In the genomic region with DNA sequence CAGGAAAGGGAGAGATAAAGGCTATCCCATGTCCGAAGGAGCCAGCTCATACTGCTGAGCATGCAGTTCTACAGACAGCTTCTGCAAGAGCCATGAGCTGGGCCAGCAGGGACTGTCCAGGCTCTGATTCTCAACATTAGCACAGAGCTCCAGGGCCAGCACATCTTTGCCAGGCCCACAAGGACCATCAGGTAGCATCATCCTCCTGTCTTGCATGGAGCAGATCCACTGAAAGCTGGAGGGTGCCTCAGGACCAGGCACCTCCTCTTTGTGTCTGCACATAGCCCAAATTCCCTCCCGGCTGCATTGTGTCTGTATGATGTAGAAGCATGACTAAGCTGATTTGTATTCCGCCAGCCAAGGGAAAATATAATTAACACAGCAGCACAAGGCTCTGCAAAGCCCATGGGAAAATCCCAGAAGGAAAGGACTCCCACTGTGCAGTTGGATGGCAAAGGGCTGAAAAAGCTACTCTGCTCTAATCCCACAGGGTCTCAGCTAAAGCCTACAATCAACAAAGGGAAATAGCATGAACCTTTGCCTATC, we compare ENCODE assay signal across 8 mouse cellular contexts.
DNase-seq lines count a peak whose midpoint lies in the region; ATAC-seq and TF ChIP-seq lines count a peak whose summit lies in the region.

No protein-coding gene starts in this region.

- TF ChIP-seq EP300 in liver, postnatal 0 days (IDR thresholded peaks at IDR 0.05; ENCODE audit: low read depth), result no peak

- peak; percentile 88 for ATAC-seq in midbrain, embryonic 12.5 days (ENCODE audit: low FRiP score, low read depth)
- ATAC-seq in liver, embryonic 11.5 days (replicated peaks; ENCODE audit: low FRiP score), result no peak
- ATAC-seq in liver, postnatal 0 days, result no peak

- TF ChIP-seq CTCF in liver, postnatal 0 days (IDR thresholded peaks at IDR 0.05; ENCODE audit: low read depth), result no peak

- H3K4me3 ChIP-seq in hindbrain, embryonic 10.5 days, result no peak overlapping the region; the same call in 1 of the 2 replicates
- H3K4me3 ChIP-seq in midbrain, embryonic 12.5 days, result no peak overlapping the region
- H3K4me3 ChIP-seq in liver, embryonic 11.5 days (ENCODE audit: low read depth, low read length), result no peak overlapping the region
- H3K4me3 ChIP-seq in liver, postnatal 0 days (ENCODE audit: low read depth, low read length), result no peak overlapping the region

- no peak overlapping the region; the same call in 1 of the 2 replicates for H3K9ac ChIP-seq in midbrain, embryonic 12.5 days (replicated peaks)
- H3K9ac ChIP-seq in liver, embryonic 11.5 days (ENCODE audit: low read depth, low read length), result no peak overlapping the region
- H3K9ac ChIP-seq in liver, postnatal 0 days (replicated peaks), result no peak overlapping the region

- H3K27ac ChIP-seq in hindbrain, embryonic 10.5 days, result peak overlapping the region; percentile 85
- H3K27ac ChIP-seq in midbrain, embryonic 12.5 days (replicated peaks), result peak overlapping the region; percentile 88
- H3K27ac ChIP-seq in liver, embryonic 11.5 days (ENCODE audit: low read depth, low read length), result no peak overlapping the region
- no peak overlapping the region for H3K27ac ChIP-seq in liver, postnatal 0 days (ENCODE audit: low read depth)

- H3K4me2 ChIP-seq in midbrain, embryonic 12.5 days (replicated peaks), result peak overlapping the region; percentile 16; the same call in 1 of the 2 replicates
- no peak overlapping the region for H3K4me2 ChIP-seq in liver, embryonic 11.5 days
- H3K4me2 ChIP-seq in liver, postnatal 0 days (ENCODE audit: low read depth, low read length), result no peak overlapping the region

- 28% methylated on average over 3 of the region's 3 CpGs for WGBS in hindbrain, embryonic 10.5 days
- WGBS in midbrain, embryonic 12.5 days, result 3% methylated on average over 3 of the region's 3 CpGs
- WGBS in liver, embryonic 11.5 days, result 58% methylated on average over 3 of the region's 3 CpGs
- WGBS in liver, postnatal 0 days (ENCODE audit: insufficient replicate concordance), result 61% methylated on average over 3 of the region's 3 CpGs

- H3K9me3 ChIP-seq in hindbrain, embryonic 10.5 days, result no peaks in the 10 kb centered on the region
- H3K9me3 ChIP-seq in midbrain, embryonic 12.5 days, result no peaks in the 10 kb centered on the region
- H3K9me3 ChIP-seq in liver, embryonic 11.5 days (ENCODE audit: control insufficient read depth, low read length), result no peaks in the 10 kb centered on the region
- H3K9me3 ChIP-seq in liver, postnatal 0 days (ENCODE audit: low read length), result no peaks in the 10 kb centered on the region

- H3K27me3 ChIP-seq in hindbrain, embryonic 10.5 days (ENCODE audit: insufficient read depth, poor library complexity, severe bottlenecking), result no peaks in the 10 kb centered on the region
- H3K27me3 ChIP-seq in midbrain, embryonic 12.5 days, result peaks cover 6% of the 10 kb centered on the region; the same call in 1 of the 2 replicates
- H3K27me3 ChIP-seq in liver, embryonic 11.5 days (replicated peaks; ENCODE audit: control insufficient read depth, insufficient read depth, low read length), result no peaks in the 10 kb centered on the region
- H3K27me3 ChIP-seq in liver, postnatal 0 days (ENCODE audit: insufficient read depth, low read length), result no peaks in the 10 kb centered on the region

- H3K4me1 ChIP-seq in hindbrain, embryonic 10.5 days (replicated peaks), result peaks cover 31% of the 10 kb centered on the region
- H3K4me1 ChIP-seq in midbrain, embryonic 12.5 days, result peaks cover 40% of the 10 kb centered on the region
- peaks cover 6% of the 10 kb centered on the region; the same call in 1 of the 2 replicates for H3K4me1 ChIP-seq in liver, embryonic 11.5 days (replicated peaks; ENCODE audit: control insufficient read depth, insufficient read depth, low read length)
- H3K4me1 ChIP-seq in liver, postnatal 0 days (ENCODE audit: insufficient read depth), result no peaks in the 10 kb centered on the region

- no peaks in the 10 kb centered on the region for H3K36me3 ChIP-seq in hindbrain, embryonic 10.5 days
- H3K36me3 ChIP-seq in midbrain, embryonic 12.5 days, result no peaks in the 10 kb centered on the region
- H3K36me3 ChIP-seq in liver, embryonic 11.5 days (ENCODE audit: control insufficient read depth, insufficient read depth, low read length), result no peaks in the 10 kb centered on the region
- H3K36me3 ChIP-seq in liver, postnatal 0 days (replicated peaks; ENCODE audit: insufficient read depth, low read length), result no peaks in the 10 kb centered on the region

- DNase-seq in layer of hippocampus, adult 11-12 months (ENCODE audit: low spot score), result peak; percentile 49
- DNase-seq in layer of hippocampus, postnatal 25 days (ENCODE audit: extremely low spot score in 1 of 2, low spot score in 1 of 2), result no peak
- peak; percentile 44 for DNase-seq in hindbrain, embryonic 10.5 days (ENCODE audit: low spot score)
- DNase-seq in yolk sac, embryonic 10.5 days (ENCODE audit: low spot score), result peak; percentile 22
- DNase-seq in liver, embryonic 11.5 days (ENCODE audit: low spot score), result no peak
- DNase-seq in lung, postnatal 14 days, result no peak
- no peak for DNase-seq in liver, postnatal 0 days

Comparison
In these comparisons a context has a peak if more than half of its experiments do, and no peak if none do; other contexts are left out.
1. DNase-seq: peak in layer of hippocampus, adult 11-12 months (single experiment), hindbrain, embryonic 10.5 days (single experiment) and yolk sac, embryonic 10.5 days (single experiment); none in layer of hippocampus, postnatal 25 days (0 of 2), liver, embryonic 11.5 days (single experiment), lung, postnatal 14 days (single experiment) and liver, postnatal 0 days (single experiment).
2. H3K27ac ChIP-seq: peak in hindbrain, embryonic 10.5 days (single experiment) and midbrain, embryonic 12.5 days (single experiment); none in liver, embryonic 11.5 days (single experiment) and liver, postnatal 0 days (single experiment).